Mouse (Mus musculus) heart, adult 8-10 months (tissue): ENCODE data around the gene Pakap. TPM values are rescaled to one million over a fixed set of nuclear protein-coding genes. Genes with fewer than 3 reads are reported as not detected.

Experiments used
- DNase-seq: peaks from one replicate; pipeline ENCODE4 v3.0.0; 2022; ENCODE audit warnings: low spot score
- total RNA-seq, 4 experiments: library from RNA; stranded (reverse); gene quantifications; 2 replicates each; pipeline ENCODE4 v1.2.4; 2022

Pakap gene
- total RNA-seq, 4 experiments from 2014 or later, result 29.2 to 44.2 (median 39.5) TPM

- no peak for DNase-seq
Measured at GRCm38 (mm10) chr4:57837089-57837488, 269.1 kb downstream of the Pakap start.

GRCm38 (mm10) chr4:57839343-57839742, 271.4 kb downstream of the Pakap start:
- peak; percentile 43 for DNase-seq

GRCm38 (mm10) chr4:57841911-57842310, 273.9 kb downstream of the Pakap start:
- DNase-seq, result no peak

GRCm38 (mm10) chr4:57842472-57843305, 274.7 kb downstream of the Pakap start:
- DNase-seq, result no peak

GRCm38 (mm10) chr4:57845031-57845431, 277.1 kb downstream of the Pakap start:
- peak; percentile 95 for DNase-seq

- DNase-seq, result no peak
Measured at GRCm38 (mm10) chr4:57845541-57846210, 277.7 kb downstream of the Pakap start.

GRCm38 (mm10) chr4:57846381-57846990, 278.5 kb downstream of the Pakap start:
- no peak for DNase-seq

- peak; percentile 75 for DNase-seq
Measured at GRCm38 (mm10) chr4:57846991-57847422, 279.0 kb downstream of the Pakap start.

- DNase-seq, result no peak
Measured at GRCm38 (mm10) chr4:57847676-57848075, 279.7 kb downstream of the Pakap start.

GRCm38 (mm10) chr4:57849465-57849864, 281.5 kb downstream of the Pakap start:
- DNase-seq, result no peak

GRCm38 (mm10) chr4:57851731-57852130, 283.8 kb downstream of the Pakap start:
- DNase-seq, result no peak

- no peak for DNase-seq
Measured at GRCm38 (mm10) chr4:57852461-57853040, 284.6 kb downstream of the Pakap start.

- DNase-seq, result no peak
Measured at GRCm38 (mm10) chr4:57854181-57854580, 286.2 kb downstream of the Pakap start.

GRCm38 (mm10) chr4:57855281-57855941, 287.4 kb downstream of the Pakap start:
- no peak for DNase-seq

GRCm38 (mm10) chr4:57856673-57857072, 288.7 kb downstream of the Pakap start:
- DNase-seq, result no peak

GRCm38 (mm10) chr4:57860204-57860611, 292.2 kb downstream of the Pakap start:
- peak; percentile 88 for DNase-seq

GRCm38 (mm10) chr4:57861166-57861565, 293.2 kb downstream of the Pakap start:
- DNase-seq, result no peak

GRCm38 (mm10) chr4:57861856-57862255, 293.9 kb downstream of the Pakap start:
- DNase-seq, result no peak

GRCm38 (mm10) chr4:57862269-57862986, 294.4 kb downstream of the Pakap start:
- DNase-seq, result no peak

- peak; percentile 84 for DNase-seq
Measured at GRCm38 (mm10) chr4:57866088-57866487, 298.1 kb downstream of the Pakap start.

- DNase-seq, result no peak
Measured at GRCm38 (mm10) chr4:57866990-57867389, 299.0 kb downstream of the Pakap start.
